Comparison of ENCODE assay signal across 22 mouse cellular contexts in the genomic region with DNA sequence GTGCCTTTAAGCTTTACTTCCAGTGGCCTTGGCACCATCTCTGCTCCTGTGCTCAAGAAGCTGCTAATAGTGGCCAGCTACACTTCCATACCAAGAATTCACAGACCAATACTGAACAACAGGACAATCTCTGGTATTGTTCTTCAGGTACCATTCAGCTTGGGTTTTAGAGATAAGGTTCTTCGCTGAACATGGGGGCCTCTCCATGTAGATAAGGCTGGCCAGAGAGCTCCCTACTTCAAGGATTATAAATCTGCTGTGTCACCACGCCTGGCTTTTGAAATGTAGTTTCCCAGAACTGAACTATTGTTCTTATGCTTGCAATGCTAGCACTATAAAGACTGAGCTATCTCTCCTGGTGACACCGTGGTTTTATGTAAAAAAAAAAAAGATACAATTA.
A peak's percentile ranks its signal among the peaks of the same experiment; 100 is the strongest.
DNase-seq lines count a peak whose midpoint lies in the region; ATAC-seq lines count a peak whose summit lies in the region.
"Had no signal": no experiment of that assay in that cellular context is flagged by ENCODE, and none has a peak within 500 bp of the region (broad histone marks: within the 10 kb centered on the region; RNA-seq: fewer than 3 reads in every experiment).

No protein-coding gene starts in this region.

- no peaks in the 10 kb centered on the region; the same call in 1 of the 2 replicates for H3K4me1 ChIP-seq in liver, embryonic 11.5 days (replicated peaks; ENCODE audit: control insufficient read depth, insufficient read depth, low read length)
- no peaks in the 10 kb centered on the region for H3K4me1 ChIP-seq in midbrain, embryonic 11.5 days (ENCODE audit: control insufficient read depth, insufficient read depth, low read length)
- H3K4me1 ChIP-seq: embryonic facial prominence, embryonic 13.5 days; megakaryocyte, embryonic 14.5 days had no signal

- H3K4me2 ChIP-seq in liver, embryonic 11.5 days, result no peak overlapping the region
- H3K4me2 ChIP-seq in midbrain, embryonic 11.5 days, result no peak overlapping the region
- H3K4me2 ChIP-seq: embryonic facial prominence, embryonic 13.5 days had no signal

- H3K4me3 ChIP-seq in liver, embryonic 11.5 days (ENCODE audit: low read depth, low read length), result no peak overlapping the region
- H3K4me3 ChIP-seq in midbrain, embryonic 11.5 days (ENCODE audit: low read depth, low read length), result no peak overlapping the region
- H3K4me3 ChIP-seq: embryonic facial prominence, embryonic 13.5 days; layer of hippocampus, adult 2 months; megakaryocyte, embryonic 14.5 days had no signal

- no peak overlapping the region for H3K9ac ChIP-seq in liver, embryonic 11.5 days (ENCODE audit: low read depth, low read length)
- no peak overlapping the region for H3K9ac ChIP-seq in midbrain, embryonic 11.5 days (ENCODE audit: low read length)
- H3K9ac ChIP-seq: embryonic facial prominence, embryonic 13.5 days had no signal

- H3K36me3 ChIP-seq in liver, embryonic 11.5 days (ENCODE audit: control insufficient read depth, insufficient read depth, low read length), result no peaks in the 10 kb centered on the region
- no peaks in the 10 kb centered on the region for H3K36me3 ChIP-seq in midbrain, embryonic 11.5 days (ENCODE audit: control insufficient read depth, insufficient read depth, low read length)
- H3K36me3 ChIP-seq: embryonic facial prominence, embryonic 13.5 days had no signal

- no peaks in the 10 kb centered on the region for H3K9me3 ChIP-seq in liver, embryonic 11.5 days (ENCODE audit: control insufficient read depth, low read length)
- no peaks in the 10 kb centered on the region for H3K9me3 ChIP-seq in midbrain, embryonic 11.5 days (ENCODE audit: control insufficient read depth, low read length)
- H3K9me3 ChIP-seq: embryonic facial prominence, embryonic 13.5 days; megakaryocyte, embryonic 14.5 days had no signal

- H3K27ac ChIP-seq in liver, embryonic 11.5 days (ENCODE audit: low read depth, low read length), result no peak overlapping the region
- H3K27ac ChIP-seq in midbrain, embryonic 11.5 days (ENCODE audit: low read depth, low read length), result no peak overlapping the region
- H3K27ac ChIP-seq: embryonic facial prominence, embryonic 13.5 days; layer of hippocampus, adult 2 months; stomach, postnatal 0 days had no signal

- ATAC-seq in liver, embryonic 11.5 days (replicated peaks; ENCODE audit: low FRiP score), result peak; percentile 80
- ATAC-seq in megakaryocyte progenitor cell, adult 5-6 weeks (replicated peaks; ENCODE audit: poor library complexity), result peak; percentile 82
- no peak for ATAC-seq in midbrain, embryonic 11.5 days (ENCODE audit: low FRiP score)
- ATAC-seq: CD4-positive, CD25-positive, alpha-beta regulatory T cell, adult 4 months; forebrain, embryonic 14.5 days; hindbrain, embryonic 16.5 days had no signal

- 45% methylated on average over 3 of the region's 3 CpGs for WGBS in liver, embryonic 11.5 days
- 78% methylated on average over 3 of the region's 3 CpGs for WGBS in midbrain, embryonic 11.5 days

- no peaks in the 10 kb centered on the region for H3K27me3 ChIP-seq in liver, embryonic 11.5 days (replicated peaks; ENCODE audit: control insufficient read depth, insufficient read depth, low read length)
- no peaks in the 10 kb centered on the region; the same call in 1 of the 2 replicates for H3K27me3 ChIP-seq in midbrain, embryonic 11.5 days (ENCODE audit: control insufficient read depth, insufficient read depth, low read length)
- H3K27me3 ChIP-seq: embryonic facial prominence, embryonic 13.5 days; megakaryocyte, embryonic 14.5 days had no signal

- peak; percentile 42 for DNase-seq in heart, adult 11 months
- DNase-seq in heart, postnatal 4 days, result no peak
- peak; percentile 12 for DNase-seq in c-Kit-negative CD71-positive TER-119-positive erythroid progenitor cells, embryonic 14.5 days (ENCODE audit: low read depth, low spot score)
- DNase-seq in liver, embryonic 11.5 days (ENCODE audit: low spot score), result no peak
- DNase-seq in midbrain, embryonic 11.5 days (ENCODE audit: low spot score, missing footprints), result no peak
- DNase-seq in thymus, postnatal 36 days, result no peak
- DNase-seq in spleen, postnatal 10 days (ENCODE audit: low spot score in 2 of 2), result no peak
- DNase-seq: cerebellum, postnatal 10 days; gastrocnemius, postnatal 25 days; kidney, adult 18-20 months; kidney, postnatal 14 days; left cerebral cortex, postnatal 4 days; lung, postnatal 10 days; thymus, postnatal 14 days had no signal

Comparison
In these comparisons a context has a peak if more than half of its experiments do, and no peak if none do; other contexts are left out.
1. DNase-seq: peak in heart, adult 11 months (single experiment) and c-Kit-negative CD71-positive TER-119-positive erythroid progenitor cells, embryonic 14.5 days (single experiment); none in heart, postnatal 4 days (single experiment), liver, embryonic 11.5 days (single experiment), midbrain, embryonic 11.5 days (single experiment), thymus, postnatal 36 days (0 of 2) and spleen, postnatal 10 days (0 of 2).